Mouse (Mus musculus): ENCODE measurements around the gene Fut4. TPM values are rescaled to one million over a fixed set of nuclear protein-coding genes. Genes with fewer than 3 reads are reported as not detected.

Fut4 gene
- polyA plus RNA-seq (2012; rRNA removed) (2.1 and 2.3 TPM in 2 replicates), polyA plus RNA-seq (2014; fragmentation: Nextera tagmentation; extraction: Ambion mirVana) (2.0 and 2.5 TPM in 2 replicates)

GRCm38 (mm10) chr9:14752001-14752522, at the start of gene Fut4:
Gene Fut4 (minus strand): TSS chr9:14752393.
- Histone ChIP-seq H3K27me3 (ENCODE audit: control insufficient read depth, insufficient read depth, low read length) (no peaks in the 10 kb centered on the region), H3K9me3 (ENCODE audit: control insufficient read depth, low read length) (no peaks in the 10 kb centered on the region), H3K9ac (ENCODE audit: low read depth, low read length, severe bottlenecking) (peak within 1 kb of the TSS; percentile 69), H3K36me3 (ENCODE audit: control insufficient read depth, insufficient read depth, low read length) (no peaks in the 10 kb centered on the region), H3K27ac (replicated peaks; ENCODE audit: low read depth, low read length) (peak within 1 kb of the TSS; percentile 48; the same call in 1 of the 2 replicates), H3K4me1 (ENCODE audit: control insufficient read depth, insufficient read depth, low read length) (peaks cover 9% of the 10 kb centered on the region; the same call in 1 of the 2 replicates), H3K4me3 (replicated peaks; ENCODE audit: low read length) (peak within 1 kb of the TSS; percentile 52), H3K4me2 (replicated peaks; ENCODE audit: low read depth, low read length, severe bottlenecking) (peak within 1 kb of the TSS; percentile 94)
- DNase-seq (ENCODE audit: low spot score): peak; percentile 42
- peak; percentile 49 for ATAC-seq (ENCODE audit: low FRiP score, low read depth)
- no peak for TF ChIP-seq POLR2A (IDR thresholded peaks at IDR 0.05; ENCODE audit: borderline replicate concordance, extremely low read depth, insufficient read depth, insufficient read length)
- WGBS: under 1% methylated on average over 21 of the region's 28 CpGs

- TF ChIP-seq POLR2A (IDR thresholded peaks at IDR 0.05; ENCODE audit: borderline replicate concordance, extremely low read depth, insufficient read depth, insufficient read length): no peak
- ATAC-seq (ENCODE audit: low FRiP score, low read depth) (no peak), DNase-seq (ENCODE audit: low spot score) (no peak)
- Histone ChIP-seq H3K36me3 (ENCODE audit: control insufficient read depth, insufficient read depth, low read length) (peaks cover 51% of the 10 kb centered on the region), H3K27me3 (ENCODE audit: control insufficient read depth, insufficient read depth, low read length) (no peaks in the 10 kb centered on the region), H3K4me3 (replicated peaks; ENCODE audit: low read length) (no peak overlapping the region), H3K27ac (replicated peaks; ENCODE audit: low read depth, low read length) (no peak overlapping the region), H3K4me2 (replicated peaks; ENCODE audit: low read depth, low read length, severe bottlenecking) (no peak overlapping the region), H3K4me1 (ENCODE audit: control insufficient read depth, insufficient read depth, low read length) (peaks cover 4% of the 10 kb centered on the region), H3K9ac (ENCODE audit: low read depth, low read length, severe bottlenecking) (no peak overlapping the region), H3K9me3 (ENCODE audit: control insufficient read depth, low read length) (no peaks in the 10 kb centered on the region)
- 92% methylated on average over 6 of the region's 6 CpGs for WGBS
Measured at GRCm38 (mm10) chr9:14787356-14787755, 35.2 kb upstream of the Fut4 start.

- peak; percentile 98 for DNase-seq (ENCODE audit: low spot score)
- peak; percentile 99 for ATAC-seq (ENCODE audit: low FRiP score, low read depth)
- peak within 1 kb of the TSS; percentile 80 for H3K4me2 ChIP-seq (replicated peaks; ENCODE audit: low read depth, low read length, severe bottlenecking)
- peak within 1 kb of the TSS; percentile 92 for H3K9ac ChIP-seq (ENCODE audit: low read depth, low read length, severe bottlenecking)
- peaks cover 4% of the 10 kb centered on the region for H3K4me1 ChIP-seq (ENCODE audit: control insufficient read depth, insufficient read depth, low read length)
- peak within 1 kb of the TSS; percentile 76 for H3K4me3 ChIP-seq (replicated peaks; ENCODE audit: low read length)
- no peaks in the 10 kb centered on the region for H3K9me3 ChIP-seq (ENCODE audit: control insufficient read depth, low read length)
- 2% methylated on average over 62 of the region's 62 CpGs for WGBS
- TF ChIP-seq POLR2A (IDR thresholded peaks at IDR 0.05; ENCODE audit: borderline replicate concordance, extremely low read depth, insufficient read depth, insufficient read length): peak; percentile 62; the same call in 1 of the 2 replicates
- H3K27me3 ChIP-seq (ENCODE audit: control insufficient read depth, insufficient read depth, low read length): no peaks in the 10 kb centered on the region
- H3K27ac ChIP-seq (replicated peaks; ENCODE audit: low read depth, low read length): peak within 1 kb of the TSS; percentile 97
- peaks cover 44% of the 10 kb centered on the region for H3K36me3 ChIP-seq (ENCODE audit: control insufficient read depth, insufficient read depth, low read length)
Measured at GRCm38 (mm10) chr9:14784039-14785002, 32.1 kb upstream of the Fut4 start, which contains the start of the genes Mre11a and Ankrd49. Gene Mre11a (plus strand): TSS chr9:14784654. Gene Ankrd49 (minus strand): TSS chr9:14784856.

GRCm38 (mm10) chr9:14778341-14778740, 26.1 kb upstream of the Fut4 start:
- Histone ChIP-seq H3K9me3 (ENCODE audit: control insufficient read depth, low read length) (no peaks in the 10 kb centered on the region), H3K4me2 (replicated peaks; ENCODE audit: low read depth, low read length, severe bottlenecking) (no peak overlapping the region), H3K9ac (ENCODE audit: low read depth, low read length, severe bottlenecking) (no peak overlapping the region), H3K36me3 (ENCODE audit: control insufficient read depth, insufficient read depth, low read length) (peaks cover 17% of the 10 kb centered on the region), H3K27ac (replicated peaks; ENCODE audit: low read depth, low read length) (no peak overlapping the region), H3K4me3 (replicated peaks; ENCODE audit: low read length) (no peak overlapping the region), H3K4me1 (ENCODE audit: control insufficient read depth, insufficient read depth, low read length) (no peaks in the 10 kb centered on the region), H3K27me3 (ENCODE audit: control insufficient read depth, insufficient read depth, low read length) (no peaks in the 10 kb centered on the region)
- ATAC-seq (ENCODE audit: low FRiP score, low read depth): no peak
- 37% methylated on average over 13 of the region's 13 CpGs for WGBS
- TF ChIP-seq POLR2A (IDR thresholded peaks at IDR 0.05; ENCODE audit: borderline replicate concordance, extremely low read depth, insufficient read depth, insufficient read length): no peak
- DNase-seq (ENCODE audit: low spot score): no peak

GRCm38 (mm10) chr9:14773813-14774212, 21.6 kb upstream of the Fut4 start:
- Histone ChIP-seq H3K4me3 (replicated peaks; ENCODE audit: low read length) (no peak overlapping the region), H3K9me3 (ENCODE audit: control insufficient read depth, low read length) (no peaks in the 10 kb centered on the region), H3K4me2 (replicated peaks; ENCODE audit: low read depth, low read length, severe bottlenecking) (no peak overlapping the region), H3K27ac (replicated peaks; ENCODE audit: low read depth, low read length) (no peak overlapping the region), H3K36me3 (ENCODE audit: control insufficient read depth, insufficient read depth, low read length) (no peaks in the 10 kb centered on the region), H3K27me3 (ENCODE audit: control insufficient read depth, insufficient read depth, low read length) (no peaks in the 10 kb centered on the region), H3K9ac (ENCODE audit: low read depth, low read length, severe bottlenecking) (no peak overlapping the region), H3K4me1 (ENCODE audit: control insufficient read depth, insufficient read depth, low read length) (peaks cover 19% of the 10 kb centered on the region)
- no peak for ATAC-seq (ENCODE audit: low FRiP score, low read depth)
- 33% methylated on average over 2 of the region's 2 CpGs for WGBS
- TF ChIP-seq POLR2A (IDR thresholded peaks at IDR 0.05; ENCODE audit: borderline replicate concordance, extremely low read depth, insufficient read depth, insufficient read length): no peak
- DNase-seq (ENCODE audit: low spot score): no peak

All from limb, embryonic 14.5 days (tissue).